Mouse (Mus musculus): Measurements from ENCODE around the gene Padi2. TPM values are rescaled to one million over a fixed set of nuclear protein-coding genes. Genes with fewer than 3 reads are reported as not detected.

The Padi2 gene
- polyA plus RNA-seq, 1 experiment = 0.67 TPM

GRCm38 (mm10) chr4:140949052-140949451, 42.9 kb downstream of the Padi2 start:
- DNase-seq (ENCODE audit: low read depth) = no peak
- TF ChIP-seq POLR2A (IDR thresholded peaks at IDR 0.05; ENCODE audit: borderline replicate concordance, extremely low read depth, insufficient read depth, insufficient read length, poor library complexity, severe bottlenecking) (no peak), CTCF (IDR thresholded peaks at IDR 0.05; ENCODE audit: borderline replicate concordance, extremely low read depth, insufficient read depth, insufficient read length) (no peak)

- TF ChIP-seq POLR2A (IDR thresholded peaks at IDR 0.05; ENCODE audit: borderline replicate concordance, extremely low read depth, insufficient read depth, insufficient read length, poor library complexity, severe bottlenecking) (no peak), CTCF (IDR thresholded peaks at IDR 0.05; ENCODE audit: borderline replicate concordance, extremely low read depth, insufficient read depth, insufficient read length) (no peak)
- no peak for DNase-seq (ENCODE audit: low read depth)
Observed at GRCm38 (mm10) chr4:140949616-140950015, 43.5 kb downstream of the Padi2 start.

GRCm38 (mm10) chr4:140950574-140950973, 44.4 kb downstream of the Padi2 start:
- DNase-seq (ENCODE audit: low read depth) = peak; percentile 30
- no peak for TF ChIP-seq CTCF (IDR thresholded peaks at IDR 0.05; ENCODE audit: borderline replicate concordance, extremely low read depth, insufficient read depth, insufficient read length)
- TF ChIP-seq POLR2A (IDR thresholded peaks at IDR 0.05; ENCODE audit: borderline replicate concordance, extremely low read depth, insufficient read depth, insufficient read length, poor library complexity, severe bottlenecking) = no peak

GRCm38 (mm10) chr4:140951861-140952641, 45.9 kb downstream of the Padi2 start:
- no peak for DNase-seq (ENCODE audit: low read depth)

GRCm38 (mm10) chr4:140957131-140957702, 51.1 kb downstream of the Padi2 start:
- TF ChIP-seq POLR2A (IDR thresholded peaks at IDR 0.05; ENCODE audit: borderline replicate concordance, extremely low read depth, insufficient read depth, insufficient read length, poor library complexity, severe bottlenecking) (no peak), CTCF (IDR thresholded peaks at IDR 0.05; ENCODE audit: borderline replicate concordance, extremely low read depth, insufficient read depth, insufficient read length) (no peak)
- peak; percentile 67 for DNase-seq (ENCODE audit: low read depth)

More at GRCm38 (mm10) chr4:140951861-140952641, 45.9 kb downstream of the Padi2 start:
- TF ChIP-seq POLR2A (IDR thresholded peaks at IDR 0.05; ENCODE audit: borderline replicate concordance, extremely low read depth, insufficient read depth, insufficient read length, poor library complexity, severe bottlenecking) (no peak), CTCF (IDR thresholded peaks at IDR 0.05; ENCODE audit: borderline replicate concordance, extremely low read depth, insufficient read depth, insufficient read length) (no peak)

GRCm38 (mm10) chr4:140957725-140958124, 51.6 kb downstream of the Padi2 start:
- peak; percentile 86 for DNase-seq (ENCODE audit: low read depth)
- TF ChIP-seq POLR2A (IDR thresholded peaks at IDR 0.05; ENCODE audit: borderline replicate concordance, extremely low read depth, insufficient read depth, insufficient read length, poor library complexity, severe bottlenecking) (no peak), CTCF (IDR thresholded peaks at IDR 0.05; ENCODE audit: borderline replicate concordance, extremely low read depth, insufficient read depth, insufficient read length) (peak; percentile 100)

- no peak for TF ChIP-seq POLR2A (IDR thresholded peaks at IDR 0.05; ENCODE audit: borderline replicate concordance, extremely low read depth, insufficient read depth, insufficient read length, poor library complexity, severe bottlenecking)
- TF ChIP-seq CTCF (IDR thresholded peaks at IDR 0.05; ENCODE audit: borderline replicate concordance, extremely low read depth, insufficient read depth, insufficient read length) = no peak
- no peak for DNase-seq (ENCODE audit: low read depth)
Observed at GRCm38 (mm10) chr4:140958319-140958718, 52.2 kb downstream of the Padi2 start.

GRCm38 (mm10) chr4:140959128-140959679, 53.1 kb downstream of the Padi2 start:
- no peak for TF ChIP-seq CTCF (IDR thresholded peaks at IDR 0.05; ENCODE audit: borderline replicate concordance, extremely low read depth, insufficient read depth, insufficient read length)
- no peak for TF ChIP-seq POLR2A (IDR thresholded peaks at IDR 0.05; ENCODE audit: borderline replicate concordance, extremely low read depth, insufficient read depth, insufficient read length, poor library complexity, severe bottlenecking)
- DNase-seq (ENCODE audit: low read depth) = no peak

- TF ChIP-seq CTCF (IDR thresholded peaks at IDR 0.05; ENCODE audit: borderline replicate concordance, extremely low read depth, insufficient read depth, insufficient read length) = no peak
- TF ChIP-seq POLR2A (IDR thresholded peaks at IDR 0.05; ENCODE audit: borderline replicate concordance, extremely low read depth, insufficient read depth, insufficient read length, poor library complexity, severe bottlenecking) = no peak
- DNase-seq (ENCODE audit: low read depth) = no peak
Observed at GRCm38 (mm10) chr4:140959715-140960479, 53.8 kb downstream of the Padi2 start.

GRCm38 (mm10) chr4:140960781-140961466, 54.8 kb downstream of the Padi2 start, which contains the start of gene Sdhb:
Sdhb (plus strand) TSS chr4:140961203.
- peak; percentile 99 for DNase-seq (ENCODE audit: low read depth)

More at GRCm38 (mm10) chr4:140960781-140961466, 54.8 kb downstream of the Padi2 start, which contains the start of gene Sdhb:
- TF ChIP-seq CTCF (IDR thresholded peaks at IDR 0.05; ENCODE audit: borderline replicate concordance, extremely low read depth, insufficient read depth, insufficient read length) = no peak
- TF ChIP-seq POLR2A (IDR thresholded peaks at IDR 0.05; ENCODE audit: borderline replicate concordance, extremely low read depth, insufficient read depth, insufficient read length, poor library complexity, severe bottlenecking) = peak; percentile 67; the same call in 1 of the 2 replicates
